Mouse (Mus musculus): ENCODE results near the gene Actl9. TPM values are rescaled to one million over a fixed set of nuclear protein-coding genes. Genes with fewer than 3 reads are reported as not detected.

Gene Actl9
- not detected in 2 replicates for polyA plus RNA-seq (2015; fragmentation: Nextera tagmentation; extraction: Ambion mirVana)

DNA sequence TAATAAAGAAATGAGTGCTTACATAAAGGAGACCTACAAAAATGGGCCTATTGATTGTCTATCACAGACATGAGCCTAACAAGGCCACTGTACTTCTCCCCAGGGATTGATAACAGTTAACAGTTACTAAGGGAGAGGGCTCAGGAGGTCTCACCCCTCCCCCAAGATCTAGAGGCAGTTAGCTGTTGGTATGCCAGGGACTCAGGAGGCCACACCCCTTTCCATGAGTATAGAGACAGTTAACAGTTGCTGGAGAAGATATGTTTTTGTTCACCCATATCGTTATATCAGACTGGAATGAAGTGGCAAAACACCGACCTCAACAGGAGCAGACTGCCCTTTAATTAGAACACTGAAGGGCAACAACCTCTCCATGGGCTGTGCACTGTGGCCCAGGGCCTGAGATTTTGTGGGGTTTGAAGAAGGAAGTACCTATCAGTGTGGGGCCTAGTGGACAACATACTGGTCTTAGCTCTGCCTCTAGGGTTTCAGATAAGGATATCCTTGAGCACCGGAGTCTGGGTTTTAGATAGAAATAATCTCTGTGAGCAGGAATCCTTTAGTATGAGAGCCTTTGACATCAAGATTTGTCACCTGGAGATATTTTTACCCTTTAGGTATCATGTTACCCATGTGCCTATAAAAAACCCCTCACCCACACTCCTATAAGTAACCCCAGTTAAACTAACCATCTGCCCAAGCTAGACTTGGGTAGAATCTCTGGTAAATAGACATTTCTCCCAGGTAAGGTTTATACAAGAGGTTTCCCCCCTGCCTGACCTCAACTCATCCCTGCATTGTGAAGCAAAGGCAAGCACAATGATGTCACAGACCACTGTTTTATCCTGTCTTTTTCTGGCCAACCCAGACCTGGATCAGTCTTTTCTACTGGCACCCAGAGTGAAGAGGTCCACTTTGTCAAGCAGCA lies at the start of gene Actl9:
Gene Actl9, plus strand, starts transcription at position 878 of the 928 bp plus-strand sequence.
- no peak for ATAC-seq (ENCODE audit: borderline replicate concordance, extremely low read depth, low FRiP score, low TSS enrichment)
- H3K36me3 ChIP-seq = no peaks in the 10 kb centered on the region
- H3K27ac ChIP-seq = no peak within 1 kb of the TSS
- no peak within 1 kb of the TSS for H3K4me3 ChIP-seq
- no peak within 1 kb of the TSS for H3K9ac ChIP-seq
- no peaks in the 10 kb centered on the region for H3K4me1 ChIP-seq
- H3K9me3 ChIP-seq = no peaks in the 10 kb centered on the region
- H3K4me2 ChIP-seq = no peak within 1 kb of the TSS
- no peaks in the 10 kb centered on the region for H3K27me3 ChIP-seq
- 73% methylated on average over 3 of the region's 3 CpGs for WGBS

DNA sequence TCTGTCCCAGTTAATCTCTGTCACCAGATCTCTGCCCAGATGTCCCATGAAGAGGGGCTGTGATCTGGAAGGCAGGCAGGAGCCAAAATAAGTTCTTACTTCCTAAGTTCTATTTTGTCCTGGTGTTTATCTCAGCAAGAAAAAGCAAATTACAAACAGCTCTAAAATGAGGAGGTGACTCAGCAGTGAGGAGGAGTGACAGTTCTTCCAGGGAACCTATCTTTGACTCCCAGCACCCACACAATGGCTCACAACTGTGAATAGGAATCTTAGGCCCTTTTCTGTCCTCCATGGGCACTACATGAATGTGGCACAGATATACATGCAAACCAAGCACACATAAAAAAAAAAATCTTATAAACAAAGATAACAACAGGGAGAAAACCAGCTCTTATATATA lies 47.0 kb upstream of the Actl9 start:
- Histone ChIP-seq H3K27ac (no peak overlapping the region), H3K9ac (no peak overlapping the region), H3K4me1 (no peaks in the 10 kb centered on the region), H3K9me3 (no peaks in the 10 kb centered on the region), H3K27me3 (no peaks in the 10 kb centered on the region), H3K4me3 (no peak overlapping the region), H3K36me3 (peaks cover 41% of the 10 kb centered on the region), H3K4me2 (no peak overlapping the region)
- no peak for ATAC-seq (ENCODE audit: borderline replicate concordance, extremely low read depth, low FRiP score, low TSS enrichment)

DNA sequence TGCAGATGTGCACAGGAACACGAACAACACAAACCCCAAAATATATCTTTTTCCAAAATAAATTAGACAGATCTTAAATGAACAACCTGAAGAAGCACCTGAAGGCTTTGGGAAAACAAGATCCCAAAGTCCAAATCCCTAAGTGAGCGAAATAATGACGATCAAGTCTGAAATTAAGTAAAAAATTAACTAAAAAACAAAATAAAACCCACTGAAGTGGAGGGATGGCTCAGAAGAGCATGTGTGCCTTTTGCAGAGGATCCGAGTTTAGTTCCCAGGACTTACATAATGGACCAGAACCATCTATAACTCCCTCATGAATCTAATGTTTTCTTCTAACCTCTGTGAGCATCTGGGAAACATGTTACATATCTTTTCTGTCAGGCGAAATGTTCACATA lies 40.4 kb upstream of the Actl9 start:
- H3K4me2 ChIP-seq = no peak overlapping the region
- H3K27ac ChIP-seq = no peak overlapping the region
- H3K9me3 ChIP-seq = no peaks in the 10 kb centered on the region
- no peak for ATAC-seq (ENCODE audit: borderline replicate concordance, extremely low read depth, low FRiP score, low TSS enrichment)
- H3K9ac ChIP-seq = no peak overlapping the region
- H3K4me1 ChIP-seq = peaks cover 11% of the 10 kb centered on the region
- H3K27me3 ChIP-seq = no peaks in the 10 kb centered on the region
- H3K36me3 ChIP-seq = no peaks in the 10 kb centered on the region
- WGBS = 98% methylated on average over 5 of the region's 5 CpGs
- H3K4me3 ChIP-seq = no peak overlapping the region

DNA sequence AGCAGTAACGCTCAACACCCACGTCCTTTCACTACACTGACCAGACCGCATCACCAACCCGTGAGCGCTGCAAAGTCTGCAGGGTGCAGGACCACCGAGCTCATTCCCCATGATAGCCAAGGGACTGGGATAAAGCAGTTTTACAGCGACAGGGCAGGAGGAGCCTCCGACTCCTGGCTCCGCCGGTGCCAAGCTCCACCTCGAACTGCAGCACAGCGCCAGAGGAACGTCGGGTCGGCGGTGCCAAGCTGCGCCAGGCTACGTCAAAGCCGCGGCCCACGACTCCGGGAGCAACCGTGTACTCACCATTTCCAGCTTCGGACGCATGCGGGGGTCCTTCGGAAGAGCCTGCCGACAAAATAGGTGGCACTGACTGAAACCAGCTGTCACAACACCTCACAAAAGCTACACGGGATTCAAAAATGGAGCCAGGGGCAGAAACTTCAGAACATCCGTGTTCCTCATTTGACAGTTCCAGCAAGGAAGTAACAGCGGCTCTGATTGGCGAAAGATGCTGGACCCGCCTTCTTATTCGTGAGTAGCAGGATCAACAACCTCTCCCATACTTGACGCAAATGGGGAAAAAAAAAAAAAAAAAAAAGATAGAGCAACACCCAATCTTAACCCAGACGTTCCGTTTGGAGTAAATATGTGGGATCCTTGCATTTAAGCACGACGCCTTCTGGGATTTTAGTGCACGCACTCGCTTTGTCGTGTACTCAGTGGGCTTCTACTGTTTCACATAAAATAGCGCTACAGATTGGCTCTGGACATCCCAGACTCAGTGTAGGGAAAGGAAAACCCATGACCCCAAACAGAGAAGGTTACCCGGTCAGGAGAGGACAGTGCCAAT lies 38.3 kb upstream of the Actl9 start, which contains the start of gene Zfp101:
Gene Zfp101, minus strand, starts transcription at position 460 of the 853 bp plus-strand sequence.
- H3K9ac ChIP-seq = peak within 1 kb of the TSS; percentile 69
- H3K27ac ChIP-seq = peak within 1 kb of the TSS; percentile 82
- H3K36me3 ChIP-seq = no peaks in the 10 kb centered on the region
- H3K4me3 ChIP-seq = peak within 1 kb of the TSS; percentile 92
- no peaks in the 10 kb centered on the region for H3K9me3 ChIP-seq
- H3K4me1 ChIP-seq = peaks cover 11% of the 10 kb centered on the region
- ATAC-seq (ENCODE audit: borderline replicate concordance, extremely low read depth, low FRiP score, low TSS enrichment) = peak; percentile 97
- under 1% methylated on average over 44 of the region's 44 CpGs for WGBS
- H3K27me3 ChIP-seq = no peaks in the 10 kb centered on the region
- H3K4me2 ChIP-seq = peak within 1 kb of the TSS; percentile 71

DNA sequence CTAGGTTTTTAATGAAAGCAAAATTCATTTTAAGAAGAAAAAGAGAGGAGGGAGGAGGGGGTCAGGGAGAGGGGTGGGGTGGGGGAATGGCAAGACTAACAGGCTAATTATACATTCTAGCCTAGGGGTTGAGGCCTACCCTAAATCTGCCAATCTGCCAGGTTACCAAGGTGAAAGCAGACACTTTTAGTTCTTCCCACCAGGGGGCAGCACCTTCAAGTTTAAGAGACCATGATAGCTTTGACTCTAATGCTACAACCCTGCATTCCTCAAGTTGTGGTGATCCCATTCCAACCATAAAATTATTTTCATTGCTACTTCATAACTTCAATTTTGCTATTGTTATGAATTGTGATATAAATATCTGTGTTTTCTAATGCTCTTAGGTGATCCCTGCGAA lies 6.5 kb downstream of the Actl9 start:
- no peaks in the 10 kb centered on the region for H3K27me3 ChIP-seq
- H3K9me3 ChIP-seq = no peaks in the 10 kb centered on the region
- H3K27ac ChIP-seq = no peak overlapping the region
- no peak; the same call in 1 of the 2 replicates for ATAC-seq (ENCODE audit: borderline replicate concordance, extremely low read depth, low FRiP score, low TSS enrichment)
- WGBS = 64% methylated on average over 1 of the region's 1 CpGs
- H3K4me3 ChIP-seq = no peak overlapping the region
- H3K4me1 ChIP-seq = peaks cover 7% of the 10 kb centered on the region
- H3K9ac ChIP-seq = no peak overlapping the region
- no peak overlapping the region for H3K4me2 ChIP-seq
- H3K36me3 ChIP-seq = no peaks in the 10 kb centered on the region

DNA sequence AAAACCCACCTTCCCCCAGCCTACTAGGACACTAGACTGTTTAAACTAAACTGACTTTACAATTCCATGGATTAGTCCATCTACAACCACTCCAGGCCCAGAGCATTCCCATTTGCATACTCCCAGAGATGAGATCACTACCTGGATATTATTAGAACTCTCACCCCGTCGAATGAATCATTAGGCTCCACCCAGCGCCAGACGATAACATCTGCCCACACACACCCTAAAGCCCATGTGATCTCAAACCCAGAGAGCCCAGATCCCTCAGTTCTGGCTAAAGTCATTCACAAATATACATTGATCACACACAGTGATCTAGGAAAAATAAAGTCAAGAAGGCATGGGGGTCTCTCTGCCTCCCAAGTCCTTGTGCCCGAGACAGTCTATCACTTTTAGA lies 7.2 kb downstream of the Actl9 start:
- Histone ChIP-seq H3K4me1 (peaks cover 7% of the 10 kb centered on the region), H3K27me3 (no peaks in the 10 kb centered on the region), H3K4me2 (no peak overlapping the region), H3K4me3 (no peak overlapping the region), H3K36me3 (no peaks in the 10 kb centered on the region), H3K9me3 (no peaks in the 10 kb centered on the region), H3K27ac (no peak overlapping the region), H3K9ac (no peak overlapping the region)
- WGBS = 55% methylated on average over 5 of the region's 5 CpGs
- ATAC-seq (ENCODE audit: borderline replicate concordance, extremely low read depth, low FRiP score, low TSS enrichment) = no peak

DNA sequence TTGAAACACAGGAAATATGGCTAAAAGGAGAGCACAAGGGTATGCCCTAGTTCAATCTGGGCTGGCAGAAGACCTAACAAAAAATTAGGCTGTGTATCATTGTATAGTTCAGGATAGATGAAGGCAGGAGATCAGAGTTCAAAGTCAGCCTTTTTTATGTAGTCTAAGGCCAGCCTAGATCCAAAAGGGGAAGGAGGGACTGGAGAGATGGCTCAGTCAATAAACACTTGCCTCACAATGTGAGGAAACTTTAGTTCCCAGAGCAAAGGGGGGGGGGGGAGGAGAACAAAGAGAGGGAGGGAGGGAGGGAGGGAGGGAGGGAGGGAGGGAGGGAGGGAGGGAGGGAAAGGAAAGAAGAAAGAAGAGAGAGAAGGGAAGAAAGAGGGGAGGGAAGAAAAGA lies 8.5 kb downstream of the Actl9 start:
- H3K27ac ChIP-seq = no peak overlapping the region
- H3K9me3 ChIP-seq = no peaks in the 10 kb centered on the region
- no peaks in the 10 kb centered on the region for H3K36me3 ChIP-seq
- H3K4me1 ChIP-seq = peaks cover 7% of the 10 kb centered on the region
- H3K4me3 ChIP-seq = no peak overlapping the region
- no peaks in the 10 kb centered on the region for H3K27me3 ChIP-seq
- no peak for ATAC-seq (ENCODE audit: borderline replicate concordance, extremely low read depth, low FRiP score, low TSS enrichment)
- H3K9ac ChIP-seq = no peak overlapping the region
- H3K4me2 ChIP-seq = no peak overlapping the region

DNA sequence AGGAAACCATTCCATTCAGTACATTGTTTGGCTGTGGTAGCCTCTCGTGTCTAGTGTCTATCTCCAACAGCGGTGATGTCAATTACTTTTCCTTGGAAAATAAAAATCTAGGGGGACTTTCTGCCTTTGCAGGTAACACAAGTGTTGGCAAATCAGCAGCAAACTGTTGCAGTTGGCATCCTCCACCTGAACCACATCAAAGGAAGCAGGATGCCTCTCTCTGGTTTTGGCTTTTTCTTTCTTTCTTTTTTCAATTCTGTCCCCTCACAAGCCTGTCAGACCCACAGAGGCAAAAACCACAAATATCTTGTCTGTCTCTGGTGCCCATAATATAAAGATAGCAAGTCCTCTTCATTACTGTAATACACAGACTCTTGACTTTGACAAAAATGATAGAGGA lies 23.9 kb downstream of the Actl9 start:
- no peaks in the 10 kb centered on the region for H3K4me1 ChIP-seq
- H3K36me3 ChIP-seq = no peaks in the 10 kb centered on the region
- no peaks in the 10 kb centered on the region for H3K9me3 ChIP-seq
- H3K4me3 ChIP-seq = no peak overlapping the region
- H3K4me2 ChIP-seq = no peak overlapping the region
- 80% methylated on average over 2 of the region's 2 CpGs for WGBS
- no peak overlapping the region for H3K9ac ChIP-seq
- no peak overlapping the region for H3K27ac ChIP-seq
- no peak for ATAC-seq (ENCODE audit: borderline replicate concordance, extremely low read depth, low FRiP score, low TSS enrichment)
- H3K27me3 ChIP-seq = no peaks in the 10 kb centered on the region

DNA sequence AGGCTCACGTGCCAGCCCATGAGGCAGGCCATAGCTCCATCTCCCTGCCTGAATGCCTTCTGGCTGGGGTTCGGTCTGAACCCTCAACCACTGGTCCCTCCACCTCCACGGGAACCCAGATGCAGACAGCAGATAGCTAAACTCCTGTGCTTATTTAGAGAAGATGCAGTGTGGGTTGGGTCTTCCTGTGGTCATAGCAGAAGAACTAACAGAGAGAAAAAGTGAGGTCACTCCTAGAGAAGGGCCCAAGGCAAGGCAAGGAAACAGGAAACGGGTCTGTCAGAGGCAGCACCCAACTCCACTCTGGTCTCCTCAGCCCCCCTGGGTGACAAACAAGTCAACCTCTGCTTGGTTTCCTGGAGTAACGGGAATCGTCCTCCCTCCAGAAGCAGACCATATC lies 38.5 kb downstream of the Actl9 start:
- Histone ChIP-seq H3K9ac (no peak overlapping the region), H3K27me3 (no peaks in the 10 kb centered on the region), H3K36me3 (no peaks in the 10 kb centered on the region), H3K9me3 (no peaks in the 10 kb centered on the region), H3K4me3 (no peak overlapping the region), H3K27ac (no peak overlapping the region), H3K4me1 (no peaks in the 10 kb centered on the region), H3K4me2 (no peak overlapping the region)
- no peak for ATAC-seq (ENCODE audit: borderline replicate concordance, extremely low read depth, low FRiP score, low TSS enrichment)
- WGBS = 53% methylated on average over 6 of the region's 6 CpGs

Other genes starting within 250 kb of the Actl9 start
- gene Olfr239, start 241.6 kb upstream of the Actl9 start, polyA plus RNA-seq (2015; fragmentation: Nextera tagmentation; extraction: Ambion mirVana) = not detected in 2 replicates
- not detected in 2 replicates for gene Olfr1564, start 211.2 kb upstream of the Actl9 start, polyA plus RNA-seq (2015; fragmentation: Nextera tagmentation; extraction: Ambion mirVana)
- gene Zfp955a, start 177.8 kb upstream of the Actl9 start, polyA plus RNA-seq (2015; fragmentation: Nextera tagmentation; extraction: Ambion mirVana) = 18.8 and 19.0 TPM in 2 replicates
- not detected in 2 replicates for gene Olfr63, start 168.2 kb upstream of the Actl9 start, polyA plus RNA-seq (2015; fragmentation: Nextera tagmentation; extraction: Ambion mirVana)
- gene Zfp955b, start 143.4 kb upstream of the Actl9 start, polyA plus RNA-seq (2015; fragmentation: Nextera tagmentation; extraction: Ambion mirVana) = 12.7 and 13.3 TPM in 2 replicates
- gene Zfp81, start 74.0 kb upstream of the Actl9 start, polyA plus RNA-seq (2015; fragmentation: Nextera tagmentation; extraction: Ambion mirVana) = 9.8 and 11.1 TPM in 2 replicates
- gene Zfp101, start 38.3 kb upstream of the Actl9 start, polyA plus RNA-seq (2015; fragmentation: Nextera tagmentation; extraction: Ambion mirVana) = 17.8 and 19.6 TPM in 2 replicates
- 119 and 142 TPM in 2 replicates for gene Adamts10, start 91.3 kb downstream of the Actl9 start, polyA plus RNA-seq (2015; fragmentation: Nextera tagmentation; extraction: Ambion mirVana)
- gene Myo1f, start 122.8 kb downstream of the Actl9 start, polyA plus RNA-seq (2015; fragmentation: Nextera tagmentation; extraction: Ambion mirVana) = 4.6 and 5.2 TPM in 2 replicates
- gene Zfp414, start 196.2 kb downstream of the Actl9 start, polyA plus RNA-seq (2015; fragmentation: Nextera tagmentation; extraction: Ambion mirVana) = 36.6 and 40.6 TPM in 2 replicates
- gene Pram1, start 205.2 kb downstream of the Actl9 start, polyA plus RNA-seq (2015; fragmentation: Nextera tagmentation; extraction: Ambion mirVana) = 0.97 and 1.1 TPM in 2 replicates